Mouse (Mus musculus): ENCODE results near the gene Gm13285. TPM values are rescaled to one million over a fixed set of nuclear protein-coding genes. Genes with fewer than 3 reads are reported as not detected.
A peak's percentile ranks its signal among the peaks of the same experiment; 100 is the strongest.
"Not testable (repeated sequence)": the region's sequence is repeated elsewhere in the genome, so short reads cannot be mapped to it uniquely, and the experiment has no call there.

The Gm13285 gene
- total RNA-seq, 2 experiments from 2014 or later = not detected

- peak; percentile 61 to 70 for DNase-seq (ENCODE audit: low spot score in 2 of 2)
These were observed 5.4 kb upstream of the Gm13285 start, which contains the start of gene Gm13275 for GRCm38 (mm10) chr4:88793936-88794675. Gene Gm13275 (plus strand): TSS chr4:88794487.

GRCm38 (mm10) chr4:88797097-88797496 is 2.4 kb upstream of the Gm13285 start, which contains the start of gene Gm13279:
Gene Gm13279 (plus strand): TSS chr4:88797397.
- not testable (repeated sequence) for DNase-seq (ENCODE audit: low spot score in 2 of 2)

DNA sequence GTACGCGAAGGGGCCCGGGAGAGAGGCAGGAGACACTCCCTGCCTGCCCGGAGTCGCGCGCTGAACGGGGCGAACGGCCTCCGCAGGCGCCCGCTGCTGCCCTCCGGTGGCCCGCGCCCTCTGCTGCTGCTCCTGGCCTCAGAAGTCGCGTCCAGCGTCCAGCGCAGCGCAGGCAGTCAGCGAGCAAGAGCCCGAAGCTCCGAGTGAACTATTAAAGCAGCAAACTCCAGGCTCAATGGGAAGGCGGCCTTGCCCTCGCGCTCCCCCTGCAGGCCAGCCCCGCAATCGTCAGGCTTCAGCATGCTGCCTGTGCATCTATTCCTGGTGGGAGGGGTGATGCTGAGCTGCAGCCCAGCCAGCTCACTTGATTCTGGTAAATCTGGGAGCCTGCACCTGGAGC is 3.5 kb downstream of the Gm13285 start, which contains the start of gene Gm13287:
Gene Gm13287 (plus strand): TSS at position 301 of the 400 bp plus-strand sequence.
- DNase-seq (ENCODE audit: low spot score in 2 of 2) = not testable (repeated sequence)

DNA sequence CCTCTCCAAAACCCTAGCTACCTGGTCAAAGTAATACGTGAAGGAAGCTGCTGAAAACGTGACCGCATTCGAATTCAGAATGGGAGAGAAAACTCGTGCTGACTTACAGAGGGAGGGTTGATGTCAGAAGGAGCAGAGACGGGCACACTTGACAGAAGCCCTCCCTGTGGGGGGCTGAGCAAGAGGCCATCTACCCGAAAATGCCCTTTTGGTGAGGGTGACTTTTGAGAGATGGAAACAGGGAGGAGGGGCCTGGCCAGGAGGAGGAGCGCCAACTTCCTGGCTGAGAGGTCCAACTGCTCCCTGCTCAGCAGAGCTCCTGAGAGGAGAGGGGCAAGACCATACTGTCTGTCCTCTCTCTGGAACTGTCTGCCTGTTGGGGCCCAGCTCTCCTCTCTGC is 5.8 kb downstream of the Gm13285 start, which contains the start of gene Gm13288:
Gene Gm13288 (plus strand): TSS at position 301 of the 400 bp plus-strand sequence.
- not testable (repeated sequence) for DNase-seq (ENCODE audit: low spot score in 2 of 2)

DNA sequence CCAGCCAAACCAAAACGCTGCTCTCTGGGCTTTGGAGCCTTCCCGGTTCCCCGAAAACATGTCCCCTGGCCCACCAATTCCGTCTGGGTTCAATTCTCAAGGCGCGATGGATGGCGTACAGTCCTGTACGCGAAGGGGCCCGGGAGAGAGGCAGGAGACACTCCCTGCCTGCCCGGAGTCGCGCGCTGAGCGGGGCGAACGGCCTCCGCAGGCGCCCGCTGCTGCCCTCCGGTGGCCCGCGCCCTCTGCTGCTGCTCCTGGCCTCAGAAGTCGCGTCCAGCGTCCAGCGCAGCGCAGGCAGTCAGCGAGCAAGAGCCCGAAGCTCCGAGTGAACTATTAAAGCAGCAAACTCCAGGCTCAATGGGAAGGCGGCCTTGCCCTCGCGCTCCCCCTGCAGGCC is 6.3 kb downstream of the Gm13285 start:
- peak in 1 of 2 experiments; percentile 10 for DNase-seq (ENCODE audit: low spot score in 2 of 2)

DNA sequence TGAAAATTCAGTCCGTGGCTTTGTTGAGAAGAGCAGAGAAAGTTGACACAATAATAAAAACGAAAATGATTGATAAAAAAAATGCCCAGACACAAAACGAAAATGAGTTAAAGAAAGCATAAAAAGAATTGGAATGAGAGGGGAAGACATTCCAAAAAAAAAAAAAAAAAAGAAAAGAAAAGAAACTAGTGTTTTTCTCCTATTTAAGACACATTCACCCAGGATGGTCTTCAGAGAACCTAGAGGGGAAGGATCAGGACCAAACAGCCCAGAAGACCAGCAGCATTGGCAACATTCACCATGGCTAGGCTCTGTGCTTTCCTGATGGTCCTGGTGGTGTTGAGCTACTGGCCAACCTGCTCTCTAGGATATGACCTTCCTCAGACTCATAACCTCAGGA is 16.5 kb downstream of the Gm13285 start, which contains the start of gene Ifna7:
Gene Ifna7 (plus strand): TSS at position 301 of the 400 bp plus-strand sequence.
- no peak for DNase-seq (ENCODE audit: low spot score in 2 of 2)

GRCm38 (mm10) chr4:88819659-88820058 is 20.2 kb downstream of the Gm13285 start, which contains the start of gene Ifna11:
Gene Ifna11 (plus strand): TSS chr4:88819959.
- no peak for DNase-seq (ENCODE audit: low spot score in 2 of 2)

DNA sequence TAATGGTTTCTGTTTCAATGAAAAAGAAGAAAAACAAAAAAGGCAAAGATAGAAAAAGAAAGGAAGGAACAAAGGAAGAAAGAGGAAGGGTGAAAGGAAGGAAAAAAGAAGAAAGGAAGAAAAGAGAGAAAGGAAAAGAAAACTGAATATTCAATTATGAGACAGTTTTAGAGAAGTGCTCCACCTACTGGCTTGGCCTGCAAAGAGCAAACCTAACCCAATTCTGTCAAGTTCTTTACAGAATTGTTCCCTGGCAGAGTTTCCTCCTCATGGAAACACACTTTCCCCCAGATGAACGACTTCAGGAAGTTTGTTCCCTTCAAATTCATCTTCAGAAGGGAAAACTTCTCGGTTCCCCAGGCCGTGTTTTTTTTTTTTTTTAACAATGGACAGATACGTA is 23.5 kb downstream of the Gm13285 start:
- DNase-seq (ENCODE audit: low spot score in 2 of 2) = no peak

GRCm38 (mm10) chr4:88827116-88827515 is 27.7 kb downstream of the Gm13285 start, which contains the start of gene Ifna6:
Gene Ifna6 (plus strand): TSS chr4:88827416.
- not testable (repeated sequence) for DNase-seq (ENCODE audit: low spot score in 2 of 2)

DNA sequence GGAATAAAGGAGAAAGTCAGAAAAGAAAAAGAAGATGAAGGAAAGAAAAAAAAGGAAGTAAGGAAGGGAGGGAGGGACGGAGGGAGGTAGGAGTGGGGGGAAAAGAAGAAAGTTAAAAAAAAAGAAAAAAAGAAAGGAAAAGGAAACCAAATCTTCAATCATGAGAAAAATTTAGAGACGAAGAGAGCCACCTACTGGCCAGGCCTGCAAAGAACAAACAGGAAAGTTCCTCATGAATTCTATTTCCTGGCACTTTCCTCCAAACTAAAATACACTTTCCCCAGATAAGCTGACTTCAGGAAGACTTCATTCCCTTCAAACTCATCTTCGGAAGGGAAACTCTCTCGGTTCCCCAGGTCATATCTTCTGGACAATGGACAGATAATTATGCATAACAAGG is 31.1 kb downstream of the Gm13285 start:
- peak; percentile 13 to 31 for DNase-seq (ENCODE audit: low spot score in 2 of 2)

DNA sequence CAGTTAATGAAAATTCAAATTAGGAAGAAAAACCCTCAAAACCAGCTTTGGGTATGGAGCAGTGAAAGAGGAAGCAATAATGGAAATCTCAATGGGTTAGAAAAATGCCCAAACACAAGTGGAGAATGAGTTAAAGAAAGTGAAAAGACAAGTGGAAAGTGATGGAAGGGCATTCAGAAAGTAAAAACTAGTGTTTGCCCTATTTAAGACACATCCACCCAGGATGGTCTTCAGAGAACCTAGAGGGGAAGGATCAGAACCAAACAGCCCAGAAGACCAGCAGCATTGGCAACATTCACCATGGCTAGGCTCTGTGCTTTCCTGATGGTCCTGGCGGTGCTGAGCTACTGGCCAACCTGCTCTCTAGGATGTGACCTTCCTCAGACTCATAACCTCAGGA is 35.8 kb downstream of the Gm13285 start, which contains the start of gene Ifna5:
Gene Ifna5 (plus strand): TSS at position 301 of the 400 bp plus-strand sequence.
- DNase-seq (ENCODE audit: low spot score in 2 of 2) = not testable (repeated sequence)

DNA sequence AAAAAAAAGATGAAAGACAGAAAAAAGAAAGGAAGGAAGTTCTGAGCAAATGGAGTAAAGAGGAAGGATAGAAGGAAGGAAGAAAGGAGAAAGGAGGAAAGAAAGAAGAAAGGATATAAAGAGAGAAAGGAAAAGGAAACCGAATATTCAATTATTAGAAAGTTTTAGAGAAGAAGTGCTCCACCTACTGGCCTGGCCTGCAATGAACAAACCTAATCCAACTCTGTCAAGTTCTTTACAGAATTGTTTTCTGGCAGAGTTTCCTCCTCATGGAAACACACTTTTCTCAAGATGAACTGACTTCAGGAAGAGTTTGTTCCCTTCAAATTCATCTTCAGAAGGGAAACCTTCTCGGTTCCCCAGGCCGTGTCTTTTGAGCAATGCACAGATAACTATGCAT is 39.4 kb downstream of the Gm13285 start:
- no peak for DNase-seq (ENCODE audit: low spot score in 2 of 2)

- DNase-seq (ENCODE audit: low spot score in 2 of 2) = no peak
These were observed 40.6 kb downstream of the Gm13285 start for GRCm38 (mm10) chr4:88840058-88840457.

DNA sequence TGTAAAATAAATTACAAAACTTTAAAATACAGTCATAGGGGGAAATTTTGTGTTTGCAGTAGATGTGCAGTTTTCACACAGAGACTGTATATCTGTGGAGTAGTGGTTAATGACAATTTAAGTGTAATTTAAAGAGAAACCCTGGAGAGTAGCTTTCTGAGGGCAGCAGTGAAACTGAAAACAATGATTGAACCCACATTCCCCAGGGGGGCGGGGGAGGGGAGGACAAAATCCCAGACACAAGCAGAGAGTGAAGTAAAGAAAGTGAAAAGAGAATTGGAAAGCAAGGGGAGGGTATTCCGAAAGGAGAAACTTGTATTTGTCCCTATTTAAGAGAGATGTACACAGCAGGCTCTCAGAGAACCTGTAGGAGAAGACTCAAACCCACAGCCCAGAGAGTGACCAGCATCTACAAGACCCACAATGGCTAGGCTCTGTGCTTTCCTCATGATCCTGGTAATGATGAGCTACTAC is 42.0 kb downstream of the Gm13285 start, which contains the start of gene Ifna4:
Gene Ifna4 (plus strand): TSS at position 424 of the 474 bp plus-strand sequence.
- DNase-seq (ENCODE audit: low spot score in 2 of 2) = no peak

- no peak for DNase-seq (ENCODE audit: low spot score in 2 of 2)
These were observed 45.9 kb downstream of the Gm13285 start for GRCm38 (mm10) chr4:88845334-88845733.

GRCm38 (mm10) chr4:88849698-88850097 is 50.2 kb downstream of the Gm13285 start, which contains the start of gene Ifna1:
Gene Ifna1 (plus strand): TSS chr4:88850087.
- DNase-seq (ENCODE audit: low spot score in 2 of 2) = no peak

Other genes starting within 250 kb of the Gm13285 start
- not detected for gene Ifna15, start 241.4 kb upstream of the Gm13285 start, total RNA-seq (2021)
- not detected for gene Ifna14, start 227.9 kb upstream of the Gm13285 start, total RNA-seq (2021)
- gene Ifna9, start 207.3 kb upstream of the Gm13285 start, total RNA-seq (2021) = not detected
- not detected for gene Ifna12, start 196.3 kb upstream of the Gm13285 start, total RNA-seq (2021)
- gene C87499, start 165.3 kb upstream of the Gm13285 start, total RNA-seq (2021) = not detected
- gene Ifna13, start 155.2 kb upstream of the Gm13285 start, total RNA-seq (2021) = not detected
- not detected for gene Ifna16, start 122.7 kb upstream of the Gm13285 start, total RNA-seq (2021)
- not detected for gene Ifna2, start 115.8 kb upstream of the Gm13285 start, total RNA-seq (2021)
- gene Ifnab, start 108.3 kb upstream of the Gm13285 start, total RNA-seq (2021) = not detected
- 1 to 10 TPM; 1.1 to 2.1 TPM for gene Gm26566, start 77.9 kb upstream of the Gm13285 start, total RNA-seq (2021)
- gene Klhl9, start 77.2 kb upstream of the Gm13285 start, total RNA-seq (2021) = 100 to 1,000 TPM; 105 to 106 TPM
- not detected for gene Gm13271, start 44.8 kb upstream of the Gm13285 start, total RNA-seq (2021)
- gene Gm13283, start 39.5 kb upstream of the Gm13285 start, total RNA-seq (2021) = not detected
- not detected for gene Gm13290, start 25.8 kb upstream of the Gm13285 start, total RNA-seq (2021)
- gene Gm13289, start 22.7 kb upstream of the Gm13285 start, total RNA-seq (2021) = not detected
- not detected for gene Gm13272, start 19.8 kb upstream of the Gm13285 start, total RNA-seq (2021)
- not detected for gene Ifnz, start 17.5 kb upstream of the Gm13285 start, total RNA-seq (2021)
- gene Gm13276, start 14.0 kb upstream of the Gm13285 start, total RNA-seq (2021) = not detected
- gene Gm13277, start 11.0 kb upstream of the Gm13285 start, total RNA-seq (2021) = not detected
- not detected for gene Gm13278, start 8.1 kb upstream of the Gm13285 start, total RNA-seq (2021)
- not detected for gene Gm13275, start 5.2 kb upstream of the Gm13285 start, total RNA-seq (2021)
- not detected for gene Gm13279, start 2.3 kb upstream of the Gm13285 start, total RNA-seq (2021)
- gene Gm13287, start 3.6 kb downstream of the Gm13285 start, total RNA-seq (2021) = not detected
- not detected for gene Gm13288, start 5.9 kb downstream of the Gm13285 start, total RNA-seq (2021)
- not detected for gene Ifna7, start 16.6 kb downstream of the Gm13285 start, total RNA-seq (2021)
- gene Ifna11, start 20.3 kb downstream of the Gm13285 start, total RNA-seq (2021) = not detected
- gene Ifna6, start 27.8 kb downstream of the Gm13285 start, total RNA-seq (2021) = not detected
- gene Ifna5, start 35.9 kb downstream of the Gm13285 start, total RNA-seq (2021) = not detected
- not detected for gene Ifna4, start 42.2 kb downstream of the Gm13285 start, total RNA-seq (2021)
- gene Ifna1, start 50.4 kb downstream of the Gm13285 start, total RNA-seq (2021) = not detected
- gene Ifne, start 80.5 kb downstream of the Gm13285 start, total RNA-seq (2021) = not detected

Data from layer of hippocampus, postnatal 14 days (tissue).